Mouse (Mus musculus) heart, postnatal 25 days (tissue): ENCODE results near the gene Zbtb11. TPM values are rescaled to one million over a fixed set of nuclear protein-coding genes. Genes with fewer than 3 reads are reported as not detected.

ENCODE experiments used
- DNase-seq: peaks from one replicate; pipeline ENCODE4 v3.0.0; 2022; ENCODE audit warnings: low spot score
- intact Hi-C: fragments of 180-260 bp; cut with DNase I; formaldehyde crosslinking; loops from one replicate; pipeline ENCODE4 v1.15.1; 2025
- total RNA-seq, 2 experiments: library from RNA; stranded (reverse); gene quantifications; 2 replicates each; pipeline ENCODE4 v1.2.3; 2021

Gene Zbtb11
- total RNA-seq, 2 experiments from 2014 or later: 9.7 to 11.4 TPM

DNA sequence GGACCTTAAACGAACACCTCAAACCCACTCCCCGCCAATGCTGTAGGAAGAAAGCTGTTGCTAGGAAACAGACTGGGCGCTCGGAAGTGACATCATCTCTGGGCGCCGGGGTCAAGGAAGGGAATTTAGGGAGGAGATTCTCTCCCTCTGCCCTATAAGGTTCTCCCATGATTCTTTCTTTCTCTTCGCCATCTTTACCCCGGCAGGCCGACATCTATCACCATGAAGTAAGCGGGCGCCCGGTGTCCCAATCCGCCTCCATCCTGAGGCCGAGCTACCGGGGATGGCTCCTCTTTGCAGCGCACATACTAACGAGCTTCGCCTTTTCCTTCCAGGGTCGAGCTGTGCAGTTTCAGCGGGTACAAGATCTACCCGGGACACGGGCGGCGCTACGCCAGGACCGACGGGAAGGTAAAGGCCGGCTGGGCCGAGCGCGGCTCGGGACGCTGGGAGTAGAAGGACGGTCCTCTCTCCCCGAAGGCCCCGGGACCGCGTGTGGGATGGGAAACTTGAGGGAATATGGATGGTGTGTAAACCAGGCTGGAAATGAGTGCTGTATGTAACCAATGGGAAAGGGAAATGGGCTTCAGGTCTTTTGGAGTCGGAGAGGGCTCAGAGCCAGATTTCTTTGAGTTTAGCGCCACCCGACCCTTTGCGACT, 7.3 kb upstream of the Zbtb11 start, which contains the start of gene Rpl24:
Rpl24 (plus strand) TSS at position 64 of the 660 bp plus-strand sequence.
- intact Hi-C loops: loop anchor here (2.0 to 5.0 kb wide), 3 partner anchors 62 to 166 kb away; partner anchors contain the start of gene Pcnp
- DNase-seq: peak; percentile 89

DNA sequence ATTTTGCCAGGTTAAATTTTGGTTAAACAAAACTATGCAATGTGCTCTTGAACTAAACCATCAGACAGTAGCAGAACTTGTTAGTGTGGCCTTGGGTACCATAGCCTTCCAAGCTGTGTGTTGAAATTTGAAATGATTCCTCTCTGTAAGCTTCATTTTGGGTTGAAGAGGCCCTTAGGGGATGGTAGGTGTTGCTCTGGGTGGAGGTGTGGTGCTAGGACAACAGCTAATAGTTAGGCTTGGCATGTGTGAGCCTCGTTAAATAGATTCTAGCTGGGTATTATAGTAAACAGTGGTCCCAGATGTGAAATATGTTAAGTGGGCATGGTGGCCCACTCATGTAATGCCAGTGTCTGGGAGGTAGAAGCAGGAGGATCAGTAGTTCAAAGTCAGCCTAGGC, 6.5 kb upstream of the Zbtb11 start:
- intact Hi-C loops: loop anchor here (2.0 to 5.0 kb wide), 3 partner anchors 62 to 165 kb away; partner anchors contain the start of gene Pcnp
- DNase-seq: no peak

DNA sequence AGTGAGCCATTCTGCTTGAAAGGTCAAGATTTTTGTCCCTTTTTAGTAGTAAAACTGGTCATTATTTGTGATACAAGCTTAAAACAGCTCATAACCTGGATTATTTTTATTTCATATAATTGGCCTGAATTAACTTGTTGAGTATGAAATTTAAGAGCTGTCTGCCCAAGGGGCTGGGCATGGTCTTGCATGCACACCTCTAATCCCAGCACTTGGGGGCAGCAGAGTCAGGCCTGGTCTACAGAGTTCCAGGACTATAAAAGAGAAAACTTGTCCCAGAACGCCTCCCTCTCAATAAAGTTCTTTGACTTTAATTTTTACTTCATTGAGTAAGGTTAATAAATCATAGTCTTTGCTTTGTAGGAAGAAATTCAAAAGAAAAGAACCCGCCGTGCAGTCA, 4.5 kb upstream of the Zbtb11 start:
- intact Hi-C loops: loop anchor here (5.0 kb wide), 2 partner anchors 108 to 163 kb away; no protein-coding TSS in a partner anchor
- DNase-seq: no peak

DNA sequence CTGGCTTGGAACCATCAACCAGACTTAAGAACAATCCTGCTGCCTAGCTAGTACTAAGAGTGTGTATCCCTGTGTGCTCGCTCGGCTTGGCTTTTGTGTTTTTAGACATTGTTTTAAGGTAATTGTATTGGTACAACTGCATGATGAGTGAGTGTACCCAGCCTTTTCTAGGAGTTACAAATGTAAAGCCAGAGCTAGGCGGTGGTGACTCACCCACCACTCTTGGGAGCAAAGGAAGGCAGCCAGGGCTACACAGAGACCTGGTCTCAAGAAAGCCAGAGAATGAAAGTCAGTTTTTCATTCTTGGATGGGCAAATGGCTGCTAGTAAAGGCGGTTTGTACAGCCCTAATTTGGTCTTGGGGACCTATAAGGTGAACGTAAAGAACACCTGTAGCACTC, 3.3 kb upstream of the Zbtb11 start:
- no peak for DNase-seq
- intact Hi-C loops: no loop called here

DNA sequence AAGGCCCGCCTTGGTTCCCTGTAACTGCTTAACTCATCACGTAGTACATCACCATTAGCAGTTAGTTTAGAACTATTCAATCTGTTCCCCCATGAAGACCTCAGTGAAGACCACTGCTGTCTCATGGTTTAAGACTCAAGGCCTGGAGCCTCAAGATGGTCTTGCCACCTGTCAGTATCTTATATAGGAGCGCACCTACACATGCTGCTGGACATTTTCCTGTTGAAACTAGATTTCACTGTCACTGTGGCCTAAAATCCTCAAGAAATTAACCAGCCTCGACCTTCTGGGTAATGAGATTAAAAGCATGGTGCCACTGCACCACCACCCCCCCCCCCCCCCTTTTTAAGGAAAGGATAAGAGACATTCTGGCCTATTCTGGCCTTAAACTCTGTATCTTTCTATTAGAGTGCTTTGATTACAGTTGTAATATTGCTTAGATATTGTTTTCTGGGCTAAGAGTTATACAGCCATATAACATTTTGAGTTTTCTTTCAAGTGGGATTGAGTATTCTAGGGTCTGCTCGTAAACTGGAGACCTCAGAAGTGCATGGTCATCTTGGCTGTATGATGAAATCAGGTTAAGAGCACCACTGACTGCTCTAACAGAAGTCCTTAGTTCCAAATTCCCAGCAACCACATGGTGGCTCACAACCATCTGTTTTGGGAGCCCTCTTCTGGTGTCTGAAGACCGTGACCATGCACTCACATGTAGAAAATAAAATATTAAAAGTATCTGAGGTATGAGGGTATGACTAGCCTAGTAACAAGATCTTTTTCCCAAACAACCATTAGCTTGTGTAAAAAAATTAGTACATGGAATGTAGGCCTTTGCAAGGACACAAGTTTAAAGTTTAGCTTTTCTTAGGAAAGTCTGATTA, 1.7 kb upstream of the Zbtb11 start:
- DNase-seq: no peak
- intact Hi-C loops: no loop called here

DNA sequence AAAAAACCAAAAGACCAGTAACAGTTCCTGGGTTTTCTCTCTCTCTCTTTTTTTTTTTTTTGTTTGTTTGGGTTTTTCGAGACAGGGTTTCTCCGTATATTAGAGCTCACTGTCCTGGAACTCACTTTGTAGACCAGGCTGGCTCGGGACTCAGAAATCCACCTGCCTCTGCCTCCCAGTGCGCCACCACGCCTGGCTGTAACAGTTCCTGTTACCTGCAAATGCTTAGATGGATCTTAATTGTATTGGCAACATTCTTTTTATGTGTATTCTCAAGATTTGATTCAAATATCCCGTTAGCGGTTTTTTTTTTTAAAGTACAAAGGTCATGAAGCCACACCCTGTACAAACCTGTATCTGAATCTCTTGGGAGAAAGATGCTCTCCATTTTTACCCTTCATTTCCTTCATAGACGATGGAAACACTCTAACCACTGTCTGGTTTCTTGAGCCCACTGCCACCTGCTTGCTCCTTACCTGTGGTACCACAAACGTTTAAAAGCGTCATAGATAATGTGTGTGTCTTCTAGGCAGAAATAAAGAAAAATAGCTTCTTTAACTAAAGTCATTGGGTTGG, 969 bp upstream of the Zbtb11 start:
- intact Hi-C loops: no loop called here
- DNase-seq: no peak

DNA sequence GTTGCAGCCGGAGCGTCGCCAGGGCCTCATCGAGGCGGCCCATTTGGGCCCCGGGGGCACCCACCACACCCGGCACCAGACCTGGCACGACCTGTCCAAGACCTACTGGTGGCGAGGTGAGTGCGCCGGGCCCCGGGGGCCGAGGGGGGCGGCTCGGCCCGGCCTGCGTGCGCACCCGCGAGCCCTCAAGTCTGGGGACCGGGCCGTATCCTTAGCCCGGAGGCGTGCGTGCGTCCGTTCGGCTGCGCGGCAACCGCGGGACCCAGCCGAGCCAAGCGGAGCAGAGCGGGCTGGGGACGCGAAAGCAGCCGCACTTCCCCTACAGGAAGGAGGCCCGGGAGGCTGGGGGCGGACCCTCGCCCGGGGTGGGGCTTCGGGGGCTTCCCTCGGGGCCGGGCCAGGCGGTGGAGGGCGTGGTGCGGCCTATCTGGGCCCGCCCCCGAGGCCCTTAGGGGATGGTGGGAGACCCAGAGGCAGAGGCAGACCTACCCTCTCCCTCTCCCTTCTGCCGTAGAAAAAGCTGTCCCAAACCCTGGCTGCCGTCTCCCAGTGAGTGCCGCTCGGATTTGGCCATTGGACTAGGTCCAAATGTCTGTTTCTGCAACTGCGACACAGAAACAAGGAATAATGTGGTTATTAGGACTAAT, 696 bp downstream of the Zbtb11 start:
- DNase-seq: peak; percentile 86
- intact Hi-C loops: loop anchor here (2.0 kb wide), 1 partner anchor 54 kb away; the partner anchor contains the start of gene Pcnp

DNA sequence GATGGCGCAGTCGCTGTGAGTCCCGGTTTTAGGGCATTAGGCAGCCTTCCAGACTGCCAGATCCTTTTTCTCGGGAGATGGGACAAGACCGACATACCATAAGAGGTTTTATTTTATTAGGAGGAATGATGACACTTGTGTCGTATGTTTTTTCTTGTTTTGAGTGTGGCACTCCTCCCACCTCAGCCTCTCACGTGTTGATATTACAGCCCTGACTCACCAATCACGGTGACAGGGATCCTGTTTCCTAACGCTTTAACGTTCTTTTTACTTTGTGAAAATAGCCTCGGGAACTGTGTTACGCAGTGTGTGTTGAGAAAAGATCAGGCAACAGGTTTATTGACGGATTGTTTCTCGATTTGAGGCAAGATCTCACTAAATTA, 1.2 kb downstream of the Zbtb11 start:
- DNase-seq: no peak
- intact Hi-C loops: loop anchor here (2.0 kb wide), 1 partner anchor 54 kb away; the partner anchor contains the start of gene Pcnp

DNA sequence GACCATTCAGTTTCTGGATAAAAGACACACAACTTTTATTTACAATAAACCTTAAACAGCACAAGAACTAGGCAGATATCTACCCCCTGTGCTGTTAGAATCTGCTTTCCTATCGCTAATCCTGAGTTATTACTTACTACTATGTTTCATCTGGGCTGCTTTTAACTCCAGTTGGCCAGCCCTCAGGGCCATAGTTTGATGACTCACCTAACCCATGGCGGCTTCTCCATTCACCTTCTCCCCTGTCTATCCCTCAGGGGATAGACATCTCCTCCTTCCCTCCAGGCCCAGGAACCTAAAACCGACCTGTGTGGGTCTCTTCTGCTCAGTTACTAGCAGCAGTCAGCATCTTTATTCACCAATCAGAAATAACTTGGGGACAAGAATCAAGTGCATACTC, 12.3 kb downstream of the Zbtb11 start:
- intact Hi-C loops: no loop called here
- DNase-seq: no peak

DNA sequence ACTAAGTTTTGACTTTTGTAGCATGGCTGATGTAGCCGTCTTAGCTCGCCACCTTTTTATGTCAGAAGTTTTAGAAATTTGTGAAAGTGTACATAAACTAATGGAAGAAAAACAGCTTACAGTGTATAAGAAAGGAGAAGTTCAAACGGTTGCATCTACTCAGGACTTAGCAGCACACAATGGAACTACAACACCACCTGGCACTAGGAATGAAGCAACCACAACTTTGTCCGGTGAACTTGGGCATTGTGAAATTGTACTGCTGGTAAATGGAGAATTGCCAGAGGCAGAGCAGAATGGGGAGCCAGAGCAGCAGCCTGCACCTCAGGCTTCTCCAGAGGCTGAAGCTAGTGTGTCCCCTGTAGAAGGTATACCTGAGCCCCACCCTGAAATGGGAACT, 16.6 kb downstream of the Zbtb11 start:
- intact Hi-C loops: no loop called here
- no peak for DNase-seq

DNA sequence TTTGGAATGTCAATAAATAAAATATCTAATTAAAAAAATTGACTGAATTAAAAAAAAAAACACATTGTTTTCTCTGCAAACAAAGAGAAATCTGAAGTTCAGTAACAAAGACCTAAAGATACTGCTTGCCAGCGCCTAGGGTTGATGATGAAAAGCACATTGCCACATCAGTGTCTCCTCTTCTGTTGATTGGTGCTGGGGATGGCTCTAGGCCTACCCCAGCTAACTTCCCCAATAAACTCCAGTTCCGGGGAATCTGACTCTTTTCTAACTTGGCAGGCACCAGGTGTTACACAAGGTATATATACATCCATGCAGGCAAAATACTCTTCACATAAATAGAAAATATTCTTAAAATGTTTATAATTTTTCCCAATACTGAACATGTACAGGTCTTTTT, 20.6 kb downstream of the Zbtb11 start:
- DNase-seq: no peak
- intact Hi-C loops: no loop called here

DNA sequence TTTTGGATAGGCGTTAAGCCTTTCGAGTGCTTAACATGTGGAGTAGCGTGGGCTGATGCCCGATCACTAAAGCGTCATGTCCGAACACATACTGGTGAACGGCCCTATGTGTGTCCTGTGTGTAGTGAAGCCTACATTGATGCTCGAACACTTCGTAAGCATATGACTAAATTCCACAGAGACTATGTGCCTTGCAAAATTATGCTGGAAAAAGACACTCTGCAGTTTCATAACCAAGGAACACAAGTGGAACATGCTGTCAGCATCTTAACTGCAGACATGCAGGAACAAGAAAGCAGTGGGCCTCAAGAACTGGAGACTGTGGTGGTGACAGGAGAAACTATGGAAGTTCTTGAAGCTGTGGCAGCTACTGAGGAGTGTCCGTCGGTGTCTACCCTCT, 33.1 kb downstream of the Zbtb11 start:
- intact Hi-C loops: no loop called here
- DNase-seq: no peak

DNA sequence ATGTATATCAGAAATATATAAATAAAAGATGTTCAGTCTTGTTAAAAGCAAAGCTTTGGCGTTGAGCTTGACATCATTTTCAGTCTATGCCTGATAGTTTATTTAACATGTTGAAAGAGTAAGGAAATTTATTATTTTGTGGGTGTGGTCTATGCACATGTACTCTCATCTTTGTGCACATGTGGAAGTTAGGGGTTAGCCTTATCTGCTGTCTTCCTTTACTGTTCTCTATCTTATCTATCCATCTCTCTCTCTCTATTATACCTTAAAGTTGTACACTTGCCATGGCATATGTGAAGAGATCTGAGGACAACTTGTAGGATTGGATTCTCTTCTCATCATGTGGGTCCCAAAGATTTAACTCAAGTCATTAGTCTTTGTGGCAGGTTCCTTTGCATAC, 35.2 kb downstream of the Zbtb11 start:
- DNase-seq: no peak
- intact Hi-C loops: no loop called here

DNA sequence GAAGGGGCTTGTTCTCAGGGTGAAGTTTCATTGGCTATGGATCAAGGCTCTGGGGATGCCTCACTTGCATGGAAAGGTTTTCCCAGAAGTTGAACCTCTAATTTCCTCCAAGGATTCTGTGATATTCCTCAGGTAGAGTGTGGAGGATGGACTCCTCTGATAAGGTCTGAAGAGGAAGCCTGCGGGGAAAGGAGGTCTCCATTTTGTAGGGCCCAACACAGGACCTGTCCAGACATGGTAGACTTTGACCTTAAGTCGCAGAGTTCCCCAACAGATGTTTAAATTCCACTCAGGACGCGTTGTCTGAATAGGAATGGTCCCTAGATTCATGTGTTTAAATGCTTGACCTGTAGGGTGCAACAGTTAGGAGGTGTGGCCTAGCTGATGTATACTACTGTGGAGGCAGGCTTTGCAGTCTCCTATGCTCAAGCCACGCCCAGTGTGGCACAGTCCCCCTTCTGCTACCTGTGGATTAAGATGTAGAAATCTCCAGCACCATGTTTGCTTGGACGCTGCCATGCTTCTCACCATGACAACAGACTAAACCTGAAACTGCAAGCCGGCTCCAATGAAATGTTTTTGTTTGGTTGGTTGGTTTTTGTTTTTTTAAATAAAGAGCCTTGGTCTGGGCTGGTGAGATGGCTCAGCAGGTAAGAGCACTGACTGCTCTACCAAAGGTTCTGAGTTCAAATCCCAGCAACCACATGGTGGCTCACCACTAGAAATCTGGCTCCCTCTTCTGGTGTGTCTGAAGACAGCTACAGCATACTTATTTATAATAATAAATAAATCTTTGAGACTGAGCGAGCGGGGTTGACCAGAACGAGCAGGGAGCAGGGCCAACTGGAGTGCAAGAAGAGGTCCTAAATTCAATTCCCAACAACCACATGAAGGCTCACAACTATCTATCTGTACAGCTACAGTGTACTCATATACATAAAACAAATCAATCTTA, 39.4 kb downstream of the Zbtb11 start:
- DNase-seq: no peak
- intact Hi-C loops: no loop called here

DNA sequence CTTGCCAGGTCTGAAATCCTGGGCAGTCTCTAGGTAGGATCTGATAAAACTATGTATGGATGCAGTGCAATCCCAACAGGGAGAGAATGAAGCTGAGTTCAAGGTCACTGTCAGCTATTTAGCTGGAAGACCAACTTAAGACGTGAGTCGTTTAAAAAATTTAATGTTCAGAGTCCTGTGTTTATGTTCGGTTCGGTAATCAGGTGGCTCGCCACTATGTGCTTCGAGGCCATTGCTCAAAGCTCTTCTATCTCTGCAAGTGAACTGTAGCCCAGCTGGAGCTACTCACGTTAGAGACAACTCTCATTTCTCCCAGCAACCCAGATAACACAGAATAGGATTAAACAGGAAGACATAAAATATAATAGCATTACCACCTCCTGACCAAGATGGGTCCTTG, 40.4 kb downstream of the Zbtb11 start:
- DNase-seq: no peak
- intact Hi-C loops: no loop called here

DNA sequence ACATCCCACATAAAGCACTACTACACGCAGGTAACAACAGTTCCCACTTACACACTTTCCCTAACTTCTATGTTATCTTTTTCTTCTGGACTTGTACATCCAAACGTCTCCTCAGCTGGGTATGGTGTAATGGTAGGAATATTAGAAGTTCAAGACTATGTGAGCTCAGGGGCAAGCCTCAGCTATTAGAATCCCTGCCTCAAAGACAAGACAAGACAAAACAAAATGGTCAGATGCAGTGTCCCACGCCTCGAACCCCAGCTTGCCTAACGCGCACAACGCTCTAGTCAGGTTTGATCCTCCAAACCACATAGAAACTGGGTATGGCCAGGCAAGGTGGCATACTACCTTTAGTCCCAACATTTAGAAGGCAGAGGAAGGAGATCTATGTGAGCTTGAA, 46.0 kb downstream of the Zbtb11 start:
- intact Hi-C loops: no loop called here

DNA sequence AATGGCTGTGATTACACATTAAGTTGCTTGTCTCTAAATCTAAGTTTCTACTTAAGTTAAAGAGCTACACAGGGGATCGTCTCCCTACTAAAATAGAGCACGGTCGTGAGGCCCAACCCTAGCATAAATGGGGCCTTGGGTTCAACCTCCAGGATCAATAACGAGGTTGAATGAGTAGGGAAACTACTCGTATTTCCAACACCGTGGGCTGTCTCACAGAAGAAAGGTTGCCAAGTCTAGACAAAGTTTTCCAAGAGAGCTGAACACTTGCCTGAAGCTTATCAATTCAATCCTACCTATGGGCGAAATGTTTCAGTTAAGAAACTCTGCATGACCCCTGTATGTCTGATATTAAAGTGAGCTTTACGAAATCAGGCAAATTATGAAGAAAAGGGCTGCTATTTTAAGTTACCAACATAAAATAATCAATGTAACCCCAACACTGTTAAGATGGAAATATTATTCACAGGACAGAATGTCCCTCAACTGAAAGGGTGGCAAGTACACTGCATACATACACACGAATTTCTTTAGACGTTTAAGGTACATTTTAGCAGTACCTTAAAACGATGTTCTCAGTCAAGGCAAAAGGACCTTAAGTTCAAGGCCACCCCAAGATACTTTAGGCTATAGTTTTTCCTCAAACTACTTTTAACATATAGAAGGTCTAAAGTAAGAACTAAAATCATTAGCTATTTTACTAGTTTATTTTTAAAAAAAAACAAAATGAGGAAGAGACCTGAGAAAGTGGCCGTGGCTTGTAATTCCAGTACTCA, 54.4 kb downstream of the Zbtb11 start:
- intact Hi-C loops: loop anchor here (2.0 kb wide), 2 partner anchors 53 to 61 kb away; partner anchors contain the start of gene Rpl24
- no peak for DNase-seq

More for the DNA sequence above, 46.0 kb downstream of the Zbtb11 start:
- no peak for DNase-seq
